In the genomic region with DNA sequence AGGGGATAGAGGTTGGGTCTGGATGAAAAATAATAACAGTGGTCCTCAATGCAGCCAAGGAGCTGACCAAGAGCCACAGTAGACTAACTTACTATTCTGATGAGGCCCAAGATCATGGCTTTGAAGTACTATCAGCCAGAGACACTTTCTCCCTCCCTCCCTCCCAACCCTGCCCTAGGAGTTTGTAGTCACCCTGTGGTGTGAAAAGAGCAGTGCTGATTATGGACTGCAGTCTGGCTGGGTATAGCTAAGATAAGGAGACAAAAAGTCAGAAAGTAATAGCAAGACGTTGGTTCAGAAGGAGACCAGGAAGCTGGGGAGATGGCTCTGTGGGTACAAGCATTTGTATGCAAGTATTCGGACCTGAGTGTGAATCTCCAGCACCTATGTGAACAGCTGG, we compare ENCODE assay signal across 23 mouse cellular contexts.
"Had no signal": no experiment of that assay in that cellular context is flagged by ENCODE, and none has a peak within 500 bp of the region (broad histone marks: within the 10 kb centered on the region; RNA-seq: fewer than 3 reads in every experiment).

No protein-coding gene starts in this region.

- H3K27ac ChIP-seq: kidney, postnatal 0 days; layer of hippocampus, adult 2 months; left cerebral cortex, adult 2 months; limb, embryonic 12.5 days; limb, embryonic 15.5 days; neural tube, embryonic 12.5 days; neural tube, embryonic 15.5 days; stomach, postnatal 0 days had no signal

- DNase-seq: kidney, adult 2 months; kidney, postnatal 25 days; layer of hippocampus, adult 9-11 months; left cerebral cortex, postnatal 4 days; lung, adult 2 months; lung, postnatal 14 days; lung, postnatal 4 days; midbrain, embryonic 14.5 days; right cerebral cortex, adult 18-20 months; right cerebral cortex, postnatal 14 days; right cerebral cortex, postnatal 4 days; thymus, postnatal 25 days had no signal

- H3K4me2 ChIP-seq: limb, embryonic 12.5 days; limb, embryonic 15.5 days; midbrain, embryonic 11.5 days; neural tube, embryonic 12.5 days; neural tube, embryonic 15.5 days had no signal

- H3K27me3 ChIP-seq: limb, embryonic 12.5 days; limb, embryonic 15.5 days; megakaryocyte, embryonic 14.5 days; neural tube, embryonic 12.5 days; neural tube, embryonic 15.5 days had no signal

- H3K9ac ChIP-seq: limb, embryonic 12.5 days; limb, embryonic 15.5 days; neural tube, embryonic 12.5 days; neural tube, embryonic 15.5 days had no signal

- H3K4me3 ChIP-seq: layer of hippocampus, adult 2 months; left cerebral cortex, adult 2 months; limb, embryonic 12.5 days; limb, embryonic 15.5 days; megakaryocyte, embryonic 14.5 days; neural tube, embryonic 12.5 days; neural tube, embryonic 15.5 days had no signal

- ATAC-seq: intestine, postnatal 0 days had no signal

- H3K4me1 ChIP-seq: limb, embryonic 12.5 days; limb, embryonic 15.5 days; neural tube, embryonic 12.5 days; neural tube, embryonic 15.5 days had no signal

- H3K9me3 ChIP-seq: limb, embryonic 12.5 days; limb, embryonic 15.5 days; megakaryocyte, embryonic 14.5 days; neural tube, embryonic 12.5 days; neural tube, embryonic 15.5 days had no signal
